Mouse (Mus musculus): ENCODE measurements around the gene Kif3b.

Kif3b gene

GRCm38 (mm10) chr2:153290938-153291928, at the start of gene Kif3b:
Gene Kif3b (plus strand): TSS chr2:153291413.
- TF ChIP-seq GATA4 (IDR thresholded peaks at IDR 0.05; ENCODE audit: insufficient replicate concordance, low read length), result no peak

- no peak for TF ChIP-seq GATA4 (IDR thresholded peaks at IDR 0.05; ENCODE audit: insufficient replicate concordance, low read length)
Observed at GRCm38 (mm10) chr2:153242156-153242555, 49.1 kb upstream of the Kif3b start.

- TF ChIP-seq GATA4 (IDR thresholded peaks at IDR 0.05; ENCODE audit: insufficient replicate concordance, low read length), result no peak
Observed at GRCm38 (mm10) chr2:153249751-153250150, 41.5 kb upstream of the Kif3b start.

- TF ChIP-seq GATA4 (IDR thresholded peaks at IDR 0.05; ENCODE audit: insufficient replicate concordance, low read length), result no peak
Observed at GRCm38 (mm10) chr2:153256604-153257003, 34.6 kb upstream of the Kif3b start.

- TF ChIP-seq GATA4 (IDR thresholded peaks at IDR 0.05; ENCODE audit: insufficient replicate concordance, low read length), result no peak
Observed at GRCm38 (mm10) chr2:153259030-153259863, 32.0 kb upstream of the Kif3b start.

GRCm38 (mm10) chr2:153259864-153260674, 31.1 kb upstream of the Kif3b start:
- TF ChIP-seq GATA4 (IDR thresholded peaks at IDR 0.05; ENCODE audit: insufficient replicate concordance, low read length), result no peak

- no peak for TF ChIP-seq GATA4 (IDR thresholded peaks at IDR 0.05; ENCODE audit: insufficient replicate concordance, low read length)
Observed at GRCm38 (mm10) chr2:153263053-153263452, 28.2 kb upstream of the Kif3b start.

- no peak for TF ChIP-seq GATA4 (IDR thresholded peaks at IDR 0.05; ENCODE audit: insufficient replicate concordance, low read length)
Observed at GRCm38 (mm10) chr2:153267331-153267730, 23.9 kb upstream of the Kif3b start.

GRCm38 (mm10) chr2:153274919-153275247, 16.3 kb upstream of the Kif3b start:
- TF ChIP-seq GATA4 (IDR thresholded peaks at IDR 0.05; ENCODE audit: insufficient replicate concordance, low read length), result no peak

- TF ChIP-seq GATA4 (IDR thresholded peaks at IDR 0.05; ENCODE audit: insufficient replicate concordance, low read length), result no peak
Observed at GRCm38 (mm10) chr2:153276440-153276839, 14.8 kb upstream of the Kif3b start.

- no peak for TF ChIP-seq GATA4 (IDR thresholded peaks at IDR 0.05; ENCODE audit: insufficient replicate concordance, low read length)
Observed at GRCm38 (mm10) chr2:153278357-153278756, 12.9 kb upstream of the Kif3b start.

GRCm38 (mm10) chr2:153283919-153284318, 7.3 kb upstream of the Kif3b start:
- TF ChIP-seq GATA4 (IDR thresholded peaks at IDR 0.05; ENCODE audit: insufficient replicate concordance, low read length), result no peak

GRCm38 (mm10) chr2:153286524-153286923, 4.7 kb upstream of the Kif3b start:
- TF ChIP-seq GATA4 (IDR thresholded peaks at IDR 0.05; ENCODE audit: insufficient replicate concordance, low read length), result no peak

GRCm38 (mm10) chr2:153287835-153288234, 3.4 kb upstream of the Kif3b start:
- TF ChIP-seq GATA4 (IDR thresholded peaks at IDR 0.05; ENCODE audit: insufficient replicate concordance, low read length), result no peak

- TF ChIP-seq GATA4 (IDR thresholded peaks at IDR 0.05; ENCODE audit: insufficient replicate concordance, low read length), result no peak
Observed at GRCm38 (mm10) chr2:153292305-153292861, 1.2 kb downstream of the Kif3b start.
